Mouse (Mus musculus) spleen, postnatal 4 days (tissue): ENCODE results near the gene Itga7.

ENCODE experiments used
- DNase-seq, 2 experiments: peaks; one replicate each; pipeline ENCODE4 v3.0.0; 2022; ENCODE audit warnings: low spot score in 2 of 2

Gene Itga7

GRCm38 (mm10) chr10:128911430-128911829, 22.2 kb upstream of the Itga7 start:
- no peak for DNase-seq

GRCm38 (mm10) chr10:128912268-128912667, 21.4 kb upstream of the Itga7 start:
- DNase-seq: no peak

GRCm38 (mm10) chr10:128912791-128913190, 20.8 kb upstream of the Itga7 start:
- DNase-seq: no peak

- peak; percentile 79 to 93 for DNase-seq
These were observed 20.4 kb upstream of the Itga7 start for GRCm38 (mm10) chr10:128913219-128913618.

GRCm38 (mm10) chr10:128913696-128914095, 19.9 kb upstream of the Itga7 start:
- no peak for DNase-seq

GRCm38 (mm10) chr10:128915550-128915949, 18.1 kb upstream of the Itga7 start:
- DNase-seq: no peak

- no peak for DNase-seq
These were observed 17.0 kb upstream of the Itga7 start for GRCm38 (mm10) chr10:128916665-128917064.

- no peak for DNase-seq
These were observed 16.2 kb upstream of the Itga7 start for GRCm38 (mm10) chr10:128917400-128917799.

GRCm38 (mm10) chr10:128918246-128918645, 15.4 kb upstream of the Itga7 start:
- DNase-seq: no peak

GRCm38 (mm10) chr10:128919203-128919631, 14.4 kb upstream of the Itga7 start:
- no peak for DNase-seq

GRCm38 (mm10) chr10:128919966-128920365, 13.7 kb upstream of the Itga7 start:
- no peak for DNase-seq

- no peak for DNase-seq
These were observed 12.9 kb upstream of the Itga7 start for GRCm38 (mm10) chr10:128920736-128921161.

- no peak for DNase-seq
These were observed 12.4 kb upstream of the Itga7 start for GRCm38 (mm10) chr10:128921251-128921650.

GRCm38 (mm10) chr10:128921883-128922821, 11.5 kb upstream of the Itga7 start:
- DNase-seq: no peak

- no peak for DNase-seq
These were observed 10.9 kb upstream of the Itga7 start, which contains the start of gene Rdh5 for GRCm38 (mm10) chr10:128922822-128923012. Gene Rdh5, minus strand, starts transcription at chr10:128922888.

- peak; percentile 92 to 96 for DNase-seq
These were observed 10.5 kb upstream of the Itga7 start for GRCm38 (mm10) chr10:128923013-128923691.

- DNase-seq: no peak
These were observed 9.7 kb upstream of the Itga7 start, which contains the start of gene Bloc1s1 for GRCm38 (mm10) chr10:128923935-128924334. Gene Bloc1s1, minus strand, starts transcription at chr10:128924035.

- no peak for DNase-seq
These were observed 5.3 kb upstream of the Itga7 start for GRCm38 (mm10) chr10:128928356-128928755.

- DNase-seq: no peak
These were observed 3.8 kb upstream of the Itga7 start for GRCm38 (mm10) chr10:128929638-128930378.

- no peak for DNase-seq
These were observed 2.2 kb upstream of the Itga7 start for GRCm38 (mm10) chr10:128931441-128931840.

- DNase-seq: no peak
These were observed 531 bp downstream of the Itga7 start for GRCm38 (mm10) chr10:128933976-128934721.
